Mouse (Mus musculus) heart, postnatal 0 days (tissue): ENCODE results near the gene Pear1. TPM values are rescaled to one million over a fixed set of nuclear protein-coding genes. Genes with fewer than 3 reads are reported as not detected.

ENCODE experiments used
- ATAC-seq: fragments of 200-750 bp; cut with Nextera tagmentation; 2 replicates; pipeline ENCODE4 v1.8.0; 2017; ENCODE audit warnings: low read depth, moderate number of reproducible peaks, moderate library complexity; ENCODE audit not compliant: insufficient read depth
- DNase-seq: peaks from one replicate; pipeline ENCODE4 v3.0.0-alpha.2; 2016; ENCODE audit warnings: low spot score
- H3K27ac ChIP-seq: fragments of 300-500 bp; sonication (generic); 2 replicates; pipeline ENCODE4 v1.5.1; 2014; ENCODE audit warnings: low read depth, mild to moderate bottlenecking
- H3K27me3 ChIP-seq: fragments of 300-500 bp; sonication (generic); 2 replicates; pipeline ENCODE4 v1.6.1; 2014; ENCODE audit warnings: low read length, mixed read lengths; ENCODE audit not compliant: control insufficient read depth, insufficient read depth
- H3K36me3 ChIP-seq: fragments of 300-500 bp; sonication (generic); replicated peaks from 2 replicates; pipeline ENCODE4 v1.6.1; 2014; ENCODE audit warnings: low read length, mixed read lengths; ENCODE audit not compliant: control insufficient read depth, insufficient read depth
- H3K4me1 ChIP-seq: fragments of 300-500 bp; sonication (generic); 2 replicates; pipeline ENCODE4 v1.6.1; 2014; ENCODE audit warnings: antibody characterized with exemption; ENCODE audit not compliant: control insufficient read depth, insufficient read depth
- H3K4me2 ChIP-seq: fragments of 300-500 bp; sonication (generic); 2 replicates; pipeline ENCODE4 v1.6.1; 2014; ENCODE audit warnings: low read depth, mild to moderate bottlenecking, low read length, moderate library complexity
- H3K4me3 ChIP-seq: fragments of 300-500 bp; sonication (generic); 2 replicates; pipeline ENCODE4 v1.5.1; 2014; ENCODE audit warnings: low read depth, low read length
- H3K9ac ChIP-seq: fragments of 300-500 bp; sonication (generic); replicated peaks from 2 replicates; pipeline ENCODE4 v1.6.1; 2014; ENCODE audit warnings: low read depth, low read length, mixed read lengths
- H3K9me3 ChIP-seq: fragments of 300-500 bp; sonication (generic); replicated peaks from 2 replicates; pipeline ENCODE4 v1.6.1; 2016; ENCODE audit warnings: low read length; ENCODE audit not compliant: control insufficient read depth
- CTCF ChIP-seq: IDR thresholded peaks from 2 replicates; pipeline ENCODE4 v1.5.1; 2016; ENCODE audit warnings: antibody characterized with exemption, control low read depth, low read depth
- EP300 ChIP-seq: IDR thresholded peaks from 2 replicates; pipeline ENCODE4 v1.6.1; 2016; ENCODE audit warnings: antibody characterized with exemption, low read depth
- WGBS: fragments of 180-500 bp; shearing (Covaris S2); extraction: QIAGEN DNeasy Blood & Tissue Kit; methylation state at CpG from one replicate; pipeline ENCODE4 v1.1.7; 2014; 5-methylcytosine and 5-hydroxymethylcytosine counted together
- polyA plus RNA-seq: library from polyadenylated mRNA; unstranded; fragments of >200 nt; fragmentation: Nextera tagmentation; extraction: Ambion mirVana; gene quantifications from 2 replicates; pipeline ENCODE4 v1.2.1, GENCODE M21; 2015
- total RNA-seq: library from RNA; depleted of rRNA; stranded (reverse); fragments of >200 nt; gene quantifications from 2 replicates; pipeline ENCODE4 v1.2.3, GENCODE M21; 2014; ENCODE audit warnings: low replicate concordance

Pear1 gene
- total and polyA plus RNA-seq, 2 experiments from 2014 or later, result 10.8 to 42.7 TPM

GRCm38 (mm10) chr3:87764506-87764905 is 59.6 kb downstream of the Pear1 start:
- no peak for DNase-seq
- peaks cover 21% of the 10 kb centered on the region for H3K4me1 ChIP-seq

DNA sequence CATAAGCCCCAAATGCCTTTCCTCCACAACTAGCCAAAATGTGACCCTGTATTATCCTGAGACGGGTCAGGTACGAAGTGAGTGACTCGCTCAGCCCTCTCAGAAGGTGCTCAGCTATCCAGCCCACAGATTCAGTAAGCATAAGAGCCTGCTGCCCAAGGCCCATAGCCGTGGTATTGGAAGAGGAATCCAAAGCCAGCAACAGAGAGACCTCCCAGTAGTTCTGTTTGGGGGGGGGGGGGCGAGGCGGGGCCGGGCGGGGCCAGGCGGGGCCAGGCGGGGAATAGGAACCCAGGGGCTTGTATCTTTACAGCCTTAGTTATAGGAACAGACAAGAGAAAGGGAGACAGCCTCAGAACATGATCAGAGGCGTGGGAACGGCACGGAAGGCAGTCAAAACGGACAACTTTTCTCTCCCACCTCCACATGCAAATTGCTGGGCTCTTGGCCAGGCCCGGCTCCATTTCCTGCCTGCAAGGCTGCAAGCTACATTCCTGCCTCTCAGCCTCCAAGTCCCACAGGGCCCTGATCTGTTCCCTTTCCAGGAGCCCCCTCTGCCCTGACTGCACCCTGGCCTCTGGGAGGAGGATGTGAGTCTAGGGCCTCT is 60.3 kb downstream of the Pear1 start:
- TF ChIP-seq CTCF (0 out of 2 replicates have a peak, but pooled peaks have one; percentile 3), EP300 (no peak)
- peak; percentile 55 for ATAC-seq
- 18% methylated on average over 15 of the region's 15 CpGs for WGBS
- Histone ChIP-seq H3K9me3 (no peaks in the 10 kb centered on the region), H3K4me1 (peaks cover 21% of the 10 kb centered on the region), H3K4me2 (peak overlapping the region; percentile 57), H3K36me3 (0 out of 2 replicates have a peak, but pooled peaks cover 6% of the 10 kb centered on the region), H3K4me3 (peak overlapping the region; percentile 31), H3K27ac (peak overlapping the region; percentile 87), H3K9ac (no peak overlapping the region; the same call in 1 of the 2 replicates), H3K27me3 (peaks cover 3% of the 10 kb centered on the region; the same call in 1 of the 2 replicates)
- peak; percentile 85 for DNase-seq

More at GRCm38 (mm10) chr3:87764506-87764905, 59.6 kb downstream of the Pear1 start:
- no peak for TF ChIP-seq EP300
- no peak for TF ChIP-seq CTCF
- H3K4me2 ChIP-seq, result peak overlapping the region; percentile 57
- H3K9me3 ChIP-seq, result no peaks in the 10 kb centered on the region
- H3K4me3 ChIP-seq, result peak overlapping the region; percentile 31
- H3K9ac ChIP-seq, result 0 out of 2 replicates have a peak overlapping the region, but pooled peaks have one; percentile 6
- WGBS, result 23% methylated on average over 10 of the region's 10 CpGs
- no peaks in the 10 kb centered on the region for H3K36me3 ChIP-seq
- H3K27ac ChIP-seq, result peak overlapping the region; percentile 87
- ATAC-seq, result no peak
- peaks cover 7% of the 10 kb centered on the region; the same call in 1 of the 2 replicates for H3K27me3 ChIP-seq

GRCm38 (mm10) chr3:87763202-87763601 is 60.9 kb downstream of the Pear1 start:
- Histone ChIP-seq H3K9me3 (no peaks in the 10 kb centered on the region), H3K4me3 (no peak overlapping the region), H3K4me1 (peaks cover 21% of the 10 kb centered on the region), H3K4me2 (peak overlapping the region; percentile 57), H3K9ac (no peak overlapping the region; the same call in 1 of the 2 replicates), H3K27ac (peak overlapping the region; percentile 87), H3K36me3 (0 out of 2 replicates have a peak, but pooled peaks cover 9% of the 10 kb centered on the region), H3K27me3 (peaks cover 3% of the 10 kb centered on the region; the same call in 1 of the 2 replicates)
- no peak for DNase-seq
- WGBS, result 44% methylated on average over 4 of the region's 4 CpGs
- ATAC-seq, result no peak
- no peak for TF ChIP-seq CTCF
- no peak for TF ChIP-seq EP300

DNA sequence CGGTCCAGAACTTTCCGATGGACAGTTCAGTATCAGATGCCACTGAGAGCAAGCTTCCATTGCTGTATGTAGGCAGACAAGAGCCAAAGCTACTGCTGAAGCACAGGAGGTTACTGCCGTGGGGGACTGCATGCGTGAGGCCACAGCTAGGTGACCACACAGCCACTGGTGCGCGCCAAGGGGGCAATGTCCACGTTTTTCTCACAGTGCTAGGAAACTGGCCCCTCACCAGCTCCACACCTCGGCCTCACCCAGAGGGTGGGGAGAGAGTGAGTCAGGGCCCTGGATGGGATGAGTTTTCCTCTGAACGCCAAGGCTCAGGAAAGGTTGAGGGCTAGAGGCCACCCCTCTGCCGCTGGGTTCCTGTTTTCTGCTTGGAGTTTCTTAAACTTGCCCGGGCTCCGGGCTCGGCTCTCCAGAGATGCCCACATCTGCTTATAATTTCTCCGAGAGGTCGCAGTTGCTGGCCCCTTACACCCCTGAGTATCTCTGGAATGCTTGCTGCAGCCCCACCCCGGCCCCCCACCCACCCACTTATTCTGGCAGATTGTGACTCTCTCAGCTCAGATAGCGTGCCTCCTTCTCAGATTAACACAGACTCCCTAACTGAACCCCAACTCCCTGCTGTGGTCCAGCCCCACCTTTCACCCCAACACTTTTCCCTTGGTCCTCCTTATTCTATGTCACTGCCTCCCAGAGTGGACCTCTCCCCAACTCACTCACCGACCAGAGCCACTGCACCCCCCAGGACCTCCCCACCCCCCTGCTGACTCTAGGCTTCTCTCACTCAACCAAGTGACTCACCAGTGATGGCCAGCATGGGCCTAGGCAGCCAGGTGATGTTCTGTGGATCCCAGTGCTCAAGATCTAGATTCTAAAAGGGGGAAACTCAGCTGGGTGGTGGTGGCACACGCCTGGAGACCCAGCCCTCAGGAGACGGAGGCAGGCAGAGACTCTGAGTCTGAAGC is 62.4 kb downstream of the Pear1 start:
- Histone ChIP-seq H3K4me2 (no peak overlapping the region), H3K36me3 (0 out of 2 replicates have a peak, but pooled peaks cover 20% of the 10 kb centered on the region), H3K4me1 (peaks cover 21% of the 10 kb centered on the region), H3K27ac (no peak overlapping the region), H3K4me3 (no peak overlapping the region), H3K27me3 (0 out of 2 replicates have a peak, but pooled peaks cover 8% of the 10 kb centered on the region), H3K9me3 (no peaks in the 10 kb centered on the region), H3K9ac (no peak overlapping the region)
- no peak for DNase-seq
- TF ChIP-seq CTCF (no peak), EP300 (no peak)
- ATAC-seq, result no peak
- 60% methylated on average over 20 of the region's 20 CpGs for WGBS

- ATAC-seq (no peak), DNase-seq (no peak)
- H3K36me3 ChIP-seq, result peaks cover 32% of the 10 kb centered on the region; the same call in 1 of the 2 replicates
- H3K4me3 ChIP-seq, result no peak overlapping the region
- 62% methylated on average over 4 of the region's 5 CpGs for WGBS
- no peak overlapping the region for H3K9ac ChIP-seq
- no peak overlapping the region for H3K4me2 ChIP-seq
- peaks cover 6% of the 10 kb centered on the region; the same call in 1 of the 2 replicates for H3K4me1 ChIP-seq
- H3K27me3 ChIP-seq, result 0 out of 2 replicates have a peak, but pooled peaks cover 14% of the 10 kb centered on the region
- no peak for TF ChIP-seq CTCF
- no peak for TF ChIP-seq EP300
- no peak overlapping the region for H3K27ac ChIP-seq
- no peaks in the 10 kb centered on the region for H3K9me3 ChIP-seq
Observed at GRCm38 (mm10) chr3:87758641-87759040, 65.5 kb downstream of the Pear1 start.
